Mouse (Mus musculus) G1E (cell line): ENCODE results near the gene Rgs3.

ENCODE experiments used
- CTCF ChIP-seq: IDR thresholded peaks from 2 replicates; pipeline ENCODE4 v1.5.1; 2012; ENCODE audit warnings: low read depth, low read length, inconsistent platforms, mixed read lengths
- GATA1 ChIP-seq: IDR thresholded peaks from 2 replicates; pipeline ENCODE4 v1.6.1; 2012; ENCODE audit warnings: borderline replicate concordance, low read length, inconsistent platforms, mixed read lengths
- GATA2 ChIP-seq: IDR thresholded peaks from 2 replicates; pipeline ENCODE4 v1.6.1; 2012; ENCODE audit warnings: low read depth, low read length, inconsistent platforms, borderline replicate concordance
- POLR2AphosphoS5 ChIP-seq: IDR thresholded peaks from 2 replicates; pipeline ENCODE4 v1.6.1; 2012; ENCODE audit warnings: low read depth, low read length, inconsistent platforms; ENCODE audit not compliant: insufficient replicate concordance

GRCm38 (mm10) chr4:62695523-62695922 is 135.9 kb downstream of the Rgs3 start:
- TF ChIP-seq CTCF (no peak), POLR2AphosphoS5 (no peak), GATA1 (no peak), GATA2 (no peak)
